Mouse (Mus musculus): ENCODE data around the gene Inpp5a.

Inpp5a gene

GRCm38 (mm10) chr7:139439922-139440895 is 51.3 kb downstream of the Inpp5a start:
- intact Hi-C loops (cut with DNase I): no loop called here

DNA sequence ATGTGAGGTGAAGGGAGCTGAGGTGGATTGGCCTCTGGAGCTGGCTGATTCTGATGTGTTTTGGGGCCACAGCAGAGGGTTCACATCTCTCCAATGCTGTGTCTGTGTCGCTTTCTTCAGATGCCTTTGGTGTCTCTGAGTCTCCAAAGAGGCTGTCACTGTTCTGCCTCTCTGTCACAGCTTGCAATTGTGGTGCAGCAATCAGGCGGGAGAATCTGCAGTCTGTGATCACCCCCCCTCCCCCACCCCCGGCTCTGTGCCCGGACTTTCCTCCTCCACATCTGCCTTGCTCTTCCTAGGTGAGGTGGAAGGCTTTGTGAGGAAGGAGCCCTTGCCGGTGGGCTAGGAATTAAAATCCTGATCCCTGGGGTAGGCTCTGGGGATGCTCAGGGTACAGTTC is 52.1 kb downstream of the Inpp5a start:
- intact Hi-C loops (cut with DNase I): no loop called here

DNA sequence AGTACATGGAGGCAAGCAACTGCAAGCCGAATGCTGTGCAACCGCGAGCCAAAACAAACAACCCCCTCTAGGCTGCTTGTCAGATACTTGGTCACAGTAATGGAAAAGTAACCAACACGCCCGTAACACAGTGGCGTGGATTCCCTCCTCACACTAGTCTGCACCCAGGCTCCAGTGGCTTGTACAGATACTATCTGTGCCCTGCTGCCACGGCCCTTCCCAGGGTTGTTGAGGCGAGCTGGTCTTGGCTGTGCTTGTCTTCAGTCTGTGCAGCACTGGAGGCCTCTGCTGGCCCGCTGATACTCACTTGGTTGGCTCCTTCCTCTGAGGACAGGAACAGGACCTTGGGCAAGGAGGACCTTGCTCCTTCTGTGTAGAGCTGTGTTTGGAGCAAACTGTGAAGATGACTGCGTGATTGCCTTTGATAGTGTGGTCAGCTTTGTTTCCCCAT is 52.9 kb downstream of the Inpp5a start:
- intact Hi-C loops (cut with DNase I): no loop called here

DNA sequence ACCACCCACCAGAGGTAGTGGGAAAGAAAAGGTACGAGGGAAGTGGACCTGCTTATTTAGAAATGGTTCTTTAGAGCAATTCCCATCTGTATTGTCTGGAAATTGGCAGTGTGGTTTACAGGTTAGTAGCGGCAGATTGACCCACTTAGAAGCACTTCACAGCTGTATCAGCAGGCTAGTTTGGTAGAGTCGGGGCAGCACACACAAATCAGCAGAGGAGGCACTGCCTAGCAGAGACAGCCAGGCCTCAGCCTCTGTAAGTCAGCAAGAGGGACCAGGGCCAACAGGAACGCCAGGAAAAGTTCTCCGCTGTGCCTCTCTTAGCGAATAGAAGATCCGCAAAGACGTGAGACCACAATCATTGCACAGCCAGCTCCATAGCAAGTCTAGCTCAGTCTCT is 56.7 kb downstream of the Inpp5a start:
- intact Hi-C loops (cut with DNase I): no loop called here

DNA sequence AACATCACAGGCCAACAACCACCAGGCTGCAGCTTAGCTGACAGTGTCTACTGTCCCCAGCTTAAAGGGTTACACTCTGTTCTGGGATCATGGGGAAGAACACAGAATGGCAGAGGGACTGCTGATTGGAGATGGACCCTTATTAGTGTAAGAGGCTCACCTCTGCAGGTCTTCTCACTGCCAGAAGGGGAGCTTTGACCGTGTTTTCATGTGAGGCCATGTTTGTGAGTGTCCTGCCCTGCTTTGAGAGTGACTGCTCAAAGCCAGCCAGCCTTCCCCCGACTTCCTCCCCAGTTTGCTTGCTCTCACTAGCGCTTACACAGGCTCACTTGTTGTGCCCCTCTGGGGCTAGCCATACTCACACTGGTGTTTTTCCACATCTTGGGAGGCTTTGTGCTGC is 58.5 kb downstream of the Inpp5a start:
- intact Hi-C loops (cut with DNase I): no loop called here

DNA sequence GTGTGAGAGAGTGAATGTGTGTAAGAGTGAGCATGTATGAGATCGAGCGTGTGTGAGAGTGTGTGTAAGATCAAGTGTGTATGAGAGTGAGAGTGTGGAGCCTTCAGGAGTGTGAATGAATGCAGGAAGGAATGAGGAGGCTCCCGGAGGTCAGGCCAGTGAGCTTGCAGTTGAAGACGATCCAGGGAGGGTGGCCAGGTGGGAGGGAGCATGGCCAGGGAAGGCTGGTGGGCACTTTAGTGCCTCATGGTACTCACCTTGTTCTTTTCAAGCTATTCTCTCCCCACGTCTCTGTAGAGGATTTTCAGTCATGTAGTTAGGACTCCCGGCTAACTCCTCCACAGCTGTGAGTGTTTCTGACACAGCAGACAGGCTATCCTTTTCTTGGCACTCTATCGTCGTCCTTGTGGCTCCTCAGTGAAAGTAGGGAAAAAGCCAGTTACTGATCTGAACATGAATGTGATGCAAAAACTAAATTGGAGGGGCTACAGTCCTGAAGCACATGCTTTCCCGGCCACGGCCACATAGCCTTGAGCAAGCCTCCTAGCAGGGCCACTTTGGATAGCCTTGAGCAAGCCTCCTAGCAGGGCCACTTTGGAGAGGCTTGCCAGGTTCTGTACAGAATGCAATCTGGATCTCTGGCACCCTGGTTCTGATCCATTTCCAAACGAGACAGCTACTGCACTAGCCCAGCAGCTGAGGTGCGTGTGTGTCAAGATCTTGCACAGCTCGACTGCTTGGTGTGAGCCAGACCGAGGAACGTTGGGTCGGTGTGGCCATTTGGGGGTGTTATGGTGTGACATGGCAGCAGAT is 61.5 kb downstream of the Inpp5a start:
- intact Hi-C loops (cut with DNase I): no loop called here

DNA sequence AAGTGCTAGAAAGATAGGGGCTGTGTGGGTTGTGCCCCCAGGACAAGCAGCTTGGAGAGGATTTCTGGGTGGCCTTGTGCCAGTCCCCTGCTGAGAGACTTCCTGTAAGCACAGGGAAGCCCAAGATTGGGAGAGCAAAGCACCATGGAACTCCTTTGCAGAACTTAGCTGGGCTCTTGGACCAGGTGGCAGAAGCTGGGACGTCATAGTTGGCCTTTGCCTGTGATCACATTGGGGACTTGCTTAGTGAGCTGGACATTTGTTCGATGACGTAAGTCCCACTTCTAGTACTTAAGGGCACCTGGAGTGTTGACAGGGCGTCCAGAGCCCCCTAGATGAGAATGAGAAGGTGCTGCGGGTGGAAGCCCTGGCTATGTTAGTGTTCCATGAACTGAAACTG is 62.8 kb downstream of the Inpp5a start:
- intact Hi-C loops (cut with DNase I): no loop called here

- intact Hi-C loops (cut with DNase I): no loop called here
Measured at GRCm38 (mm10) chr7:139452199-139452598, 63.3 kb downstream of the Inpp5a start.

- intact Hi-C loops (cut with DNase I): no loop called here
Measured at GRCm38 (mm10) chr7:139453198-139453597, 64.3 kb downstream of the Inpp5a start.

DNA sequence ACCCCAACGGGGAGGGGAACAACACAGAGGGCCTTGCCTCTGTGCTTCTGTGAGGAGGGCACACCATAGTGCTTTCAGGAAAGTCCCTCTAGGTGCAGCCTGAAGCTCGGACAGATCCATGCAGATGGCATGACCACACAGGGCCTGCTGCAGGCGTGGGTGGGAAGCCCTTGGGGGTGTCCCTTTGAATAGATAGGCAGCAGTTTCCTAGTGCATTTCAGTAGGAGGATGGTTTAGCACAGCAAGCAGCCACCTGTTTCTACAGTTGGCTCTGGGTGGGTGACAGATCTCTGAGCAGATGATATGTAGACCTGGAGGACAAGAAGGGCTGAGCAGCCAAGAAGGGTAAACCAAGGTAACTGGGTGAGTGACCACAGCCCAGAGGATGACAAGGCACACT is 65.4 kb downstream of the Inpp5a start:
- intact Hi-C loops (cut with DNase I): no loop called here

GRCm38 (mm10) chr7:139456759-139457158 is 67.8 kb downstream of the Inpp5a start:
- intact Hi-C loops (cut with DNase I): no loop called here

DNA sequence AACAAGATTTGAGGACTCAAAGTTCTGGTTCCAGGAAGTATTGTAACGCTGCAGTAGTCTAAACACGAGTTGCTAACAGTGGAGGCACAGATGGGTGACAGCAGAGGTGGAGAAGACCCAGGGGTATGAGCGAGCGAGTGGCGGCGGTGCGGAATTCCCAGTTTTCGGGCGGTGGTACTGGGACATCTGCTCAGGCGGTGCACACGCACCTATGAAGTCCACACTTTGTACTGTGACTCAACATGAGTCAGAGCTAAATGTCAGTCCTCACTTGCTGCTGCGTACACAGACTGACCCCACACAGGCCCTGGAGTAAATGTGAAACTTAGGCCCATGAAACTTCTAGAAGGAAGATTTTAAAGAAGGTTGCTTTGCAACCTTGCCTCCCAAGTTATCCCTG is 72.4 kb downstream of the Inpp5a start:
- intact Hi-C loops (cut with DNase I): no loop called here

DNA sequence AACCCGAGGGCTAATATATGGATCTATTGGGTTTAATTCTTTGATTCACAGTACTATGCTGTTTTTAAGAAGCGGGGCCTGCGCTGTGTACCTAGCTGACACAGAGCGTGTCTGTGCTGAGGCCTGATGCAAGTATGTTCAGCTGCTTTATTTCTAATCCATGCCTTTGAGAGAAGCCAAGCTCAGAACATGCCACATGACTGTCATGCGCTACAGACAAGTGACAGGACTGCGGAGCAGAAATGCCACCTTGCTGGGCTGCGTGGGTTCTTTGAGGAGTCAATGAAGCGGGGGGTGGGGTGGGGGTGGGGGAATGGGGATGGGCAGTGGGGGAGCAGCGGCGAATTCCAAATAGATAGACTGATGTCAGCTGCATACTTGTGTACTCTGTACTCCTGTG is 73.2 kb downstream of the Inpp5a start:
- intact Hi-C loops (cut with DNase I): no loop called here

DNA sequence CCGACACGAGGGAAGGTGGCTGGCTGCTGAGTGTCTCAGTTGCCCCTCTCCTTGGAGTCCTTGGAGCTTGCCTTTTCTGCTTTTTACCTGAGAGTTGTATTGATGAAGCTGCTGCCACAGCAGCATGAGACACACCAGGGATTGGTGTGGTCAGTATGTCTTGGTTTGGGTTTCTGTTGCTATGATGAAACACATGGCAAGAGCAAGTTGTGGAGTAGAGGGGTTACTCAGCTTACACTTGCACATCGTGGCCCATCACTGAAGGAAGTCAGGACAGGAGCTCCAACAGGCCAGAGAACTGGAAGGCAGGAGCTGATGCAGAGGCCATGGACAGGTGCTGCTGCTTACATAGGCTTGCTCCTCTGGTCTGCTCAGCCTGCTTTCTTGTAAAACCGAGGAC is 76.6 kb downstream of the Inpp5a start:
- intact Hi-C loops (cut with DNase I): no loop called here

GRCm38 (mm10) chr7:139466484-139467176 is 77.7 kb downstream of the Inpp5a start:
- intact Hi-C loops (cut with DNase I): no loop called here

- intact Hi-C loops (cut with DNase I): no loop called here
Measured at GRCm38 (mm10) chr7:139467177-139467895, 78.4 kb downstream of the Inpp5a start.

DNA sequence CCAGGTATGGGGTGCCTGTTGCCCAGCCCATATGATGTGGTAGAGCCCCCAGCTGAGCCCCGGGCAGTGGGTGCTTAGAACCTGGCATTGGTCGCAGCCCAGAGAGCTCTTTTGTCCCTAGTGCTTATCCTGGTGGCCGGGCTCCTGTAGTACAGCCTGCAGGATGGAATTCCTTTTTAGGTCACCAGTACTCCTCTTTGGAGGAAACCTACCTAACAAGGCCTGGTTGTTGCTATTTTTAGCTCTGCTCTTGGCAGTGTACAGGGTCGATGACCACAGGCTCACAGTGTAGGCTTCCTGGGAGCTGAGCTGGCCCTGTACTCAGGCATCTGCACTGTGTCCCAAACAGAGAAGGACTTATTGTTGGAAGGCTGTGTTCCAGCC is 79.0 kb downstream of the Inpp5a start:
- intact Hi-C loops (cut with DNase I): no loop called here

GRCm38 (mm10) chr7:139468440-139468839 is 79.5 kb downstream of the Inpp5a start:
- intact Hi-C loops (cut with DNase I): no loop called here

GRCm38 (mm10) chr7:139469457-139469856 is 80.5 kb downstream of the Inpp5a start:
- intact Hi-C loops (cut with DNase I): no loop called here

DNA sequence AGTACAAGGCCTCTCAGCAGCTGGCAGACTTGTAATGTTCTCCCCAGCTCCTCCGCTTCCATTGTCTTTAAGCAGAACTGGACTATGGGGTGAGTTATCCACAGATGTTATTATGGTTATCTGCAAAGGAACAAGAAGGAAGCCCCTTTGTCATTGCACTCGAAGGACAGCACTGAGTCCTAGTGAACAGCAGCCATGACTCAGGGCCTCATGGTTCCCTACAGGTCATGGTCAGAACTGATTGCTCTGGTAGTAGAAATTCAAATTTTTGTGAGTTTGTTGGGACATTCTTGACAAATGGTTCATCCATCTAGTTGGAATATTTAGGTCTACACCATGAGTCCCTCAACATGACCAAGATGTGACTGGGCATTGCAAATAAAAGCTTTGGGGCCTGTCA is 81.6 kb downstream of the Inpp5a start:
- intact Hi-C loops (cut with DNase I): loop anchor here (5.0 to 10.0 kb wide), 2 partner anchors 238 to 336 kb away; no protein-coding TSS in a partner anchor

GRCm38 (mm10) chr7:139472052-139472451 is 83.1 kb downstream of the Inpp5a start:
- intact Hi-C loops (cut with DNase I): loop anchor here (2.0 to 10.0 kb wide), 3 partner anchors 75 to 337 kb away; no protein-coding TSS in a partner anchor
